Mouse (Mus musculus): Measurements from ENCODE around the gene Crtap. TPM values are rescaled to one million over a fixed set of nuclear protein-coding genes. Genes with fewer than 3 reads are reported as not detected.
"Not testable (repeated sequence)": the region's sequence is repeated elsewhere in the genome, so short reads cannot be mapped to it uniquely, and the experiment has no call there.

Gene Crtap
- total and polyA plus RNA-seq, 2 experiments, result 4.8 to 12.7 TPM

GRCm38 (mm10) chr9:114367783-114368470 lies 22.5 kb downstream of the Crtap start:
- H3K79me2 ChIP-seq (ENCODE audit: control insufficient read depth, insufficient read depth, low read length), result no peaks in the 10 kb centered on the region
- no peaks in the 10 kb centered on the region for H3K36me3 ChIP-seq (ENCODE audit: control insufficient read depth, insufficient read depth, low read length)
- H3K9ac ChIP-seq (ENCODE audit: low read depth, low read length), result peak overlapping the region; percentile 58
- no peaks in the 10 kb centered on the region for H3K4me1 ChIP-seq (ENCODE audit: control insufficient read depth, insufficient read depth, low read length)
- DNase-seq (ENCODE audit: extremely low read depth, low read depth, low spot score), result peak; percentile 47
- peak overlapping the region; percentile 69 for H3K4me3 ChIP-seq (ENCODE audit: insufficient read depth, low read depth, low read length)
- TF ChIP-seq POLR2A (IDR thresholded peaks at IDR 0.05; ENCODE audit: extremely low read depth, insufficient read depth, low read length) (no peak), CTCF (IDR thresholded peaks at IDR 0.05; ENCODE audit: low read depth, low read length) (no peak)
- no peak overlapping the region for H3K27ac ChIP-seq (replicated peaks; ENCODE audit: insufficient read depth, low read depth, low read length)
- WGBS, result 2% methylated on average over 48 of the region's 48 CpGs
- H3K27me3 ChIP-seq (ENCODE audit: control insufficient read depth, insufficient read depth, low read length), result no peaks in the 10 kb centered on the region

DNA sequence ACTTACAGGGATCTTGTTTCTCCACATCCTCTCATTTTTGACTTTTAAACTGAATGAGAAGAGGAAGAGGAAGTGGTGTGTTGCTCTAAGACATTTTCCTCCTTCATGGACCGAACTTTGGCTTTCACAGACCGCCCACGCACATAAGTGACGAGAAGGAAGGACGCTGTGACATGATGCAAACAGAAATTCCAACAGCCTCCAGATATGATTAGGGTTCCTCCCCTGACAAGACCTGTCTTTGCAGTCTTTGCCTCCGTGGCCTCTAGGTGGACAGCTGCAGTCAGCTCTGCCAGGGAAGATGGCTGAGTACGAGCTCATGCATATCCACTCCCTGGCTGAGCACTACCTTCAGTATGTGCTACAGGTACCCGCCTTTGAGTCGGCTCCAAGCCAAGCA lies 60.6 kb downstream of the Crtap start, which contains the start of gene Bcl2a1c:
Bcl2a1c (plus strand) TSS at position 281 of the 400 bp plus-strand sequence.
- H3K9ac ChIP-seq (ENCODE audit: low read depth, low read length); H3K4me3 ChIP-seq (ENCODE audit: insufficient read depth, low read depth, low read length); H3K36me3 ChIP-seq (ENCODE audit: control insufficient read depth, insufficient read depth, low read length); H3K79me2 ChIP-seq (ENCODE audit: control insufficient read depth, insufficient read depth, low read length); H3K27ac ChIP-seq (replicated peaks; ENCODE audit: insufficient read depth, low read depth, low read length); H3K27me3 ChIP-seq (ENCODE audit: control insufficient read depth, insufficient read depth, low read length); H3K4me1 ChIP-seq (ENCODE audit: control insufficient read depth, insufficient read depth, low read length): not testable (repeated sequence)
- 57% methylated on average over 9 of the region's 9 CpGs for WGBS
- peak; percentile 0 for DNase-seq (ENCODE audit: extremely low read depth, low read depth, low spot score)

DNA sequence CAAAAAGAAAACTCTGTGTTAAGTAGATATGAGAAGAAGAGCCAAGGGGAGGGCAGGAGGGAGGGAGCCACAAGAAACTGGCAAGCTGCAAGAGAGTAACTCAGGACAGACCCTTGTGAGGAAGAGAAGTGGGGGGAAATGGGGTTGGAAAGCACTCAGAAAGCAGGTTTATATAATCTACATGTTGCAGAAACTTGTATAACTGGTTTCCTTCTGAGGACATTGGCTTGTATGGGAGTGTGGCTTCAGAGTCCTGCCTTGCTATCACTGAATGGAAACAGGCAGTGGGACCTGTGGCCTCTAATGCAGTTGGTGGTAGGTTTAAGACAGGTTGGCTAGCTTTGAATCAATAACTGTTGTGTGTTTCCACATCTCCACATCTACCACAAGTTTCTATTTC lies 62.1 kb downstream of the Crtap start:
- not testable (repeated sequence) for H3K79me2 ChIP-seq (ENCODE audit: control insufficient read depth, insufficient read depth, low read length); H3K36me3 ChIP-seq (ENCODE audit: control insufficient read depth, insufficient read depth, low read length); DNase-seq (ENCODE audit: extremely low read depth, low read depth, low spot score); H3K4me1 ChIP-seq (ENCODE audit: control insufficient read depth, insufficient read depth, low read length); H3K9ac ChIP-seq (ENCODE audit: low read depth, low read length); H3K27me3 ChIP-seq (ENCODE audit: control insufficient read depth, insufficient read depth, low read length); H3K27ac ChIP-seq (replicated peaks; ENCODE audit: insufficient read depth, low read depth, low read length); H3K4me3 ChIP-seq (ENCODE audit: insufficient read depth, low read depth, low read length)

GRCm38 (mm10) chr9:114326011-114326748 lies 64.3 kb downstream of the Crtap start:
- no peaks in the 10 kb centered on the region for H3K79me2 ChIP-seq (ENCODE audit: control insufficient read depth, insufficient read depth, low read length)
- whole genome bisulfite sequencing, result 62% methylated on average over 3 of the region's 3 CpGs
- H3K27me3 ChIP-seq (ENCODE audit: control insufficient read depth, insufficient read depth, low read length), result no peaks in the 10 kb centered on the region
- H3K27ac ChIP-seq (replicated peaks; ENCODE audit: insufficient read depth, low read depth, low read length), result no peak overlapping the region
- no peak overlapping the region for H3K9ac ChIP-seq (ENCODE audit: low read depth, low read length)
- no peak for DNase-seq (ENCODE audit: extremely low read depth, low read depth, low spot score)
- no peaks in the 10 kb centered on the region for H3K36me3 ChIP-seq (ENCODE audit: control insufficient read depth, insufficient read depth, low read length)
- TF ChIP-seq CTCF (IDR thresholded peaks at IDR 0.05; ENCODE audit: low read depth, low read length) (no peak), POLR2A (IDR thresholded peaks at IDR 0.05; ENCODE audit: extremely low read depth, insufficient read depth, low read length) (no peak)
- no peak overlapping the region for H3K4me3 ChIP-seq (ENCODE audit: insufficient read depth, low read depth, low read length)
- no peaks in the 10 kb centered on the region for H3K4me1 ChIP-seq (ENCODE audit: control insufficient read depth, insufficient read depth, low read length)

Other genes with a start within 250 kb of the Crtap start
- 0.67 TPM in 1 of 2 replicates, not detected in the other for gene Bcl2a1c, start 60.5 kb downstream of the Crtap start, total RNA-seq (2014; rRNA removed)
- gene Bcl2a1c, start 60.5 kb downstream of the Crtap start, polyA plus RNA-seq (2012; rRNA removed), result not detected in 2 replicates
- 13.2 and 13.6 TPM in 2 replicates for gene Glb1, start 10.4 kb upstream of the Crtap start, total RNA-seq (2014; rRNA removed)
- 14.4 and 16.7 TPM in 2 replicates for gene Glb1, start 10.4 kb upstream of the Crtap start, polyA plus RNA-seq (2012; rRNA removed)
- 3.0 and 4.4 TPM in 2 replicates for gene Tmppe, start 10.4 kb upstream of the Crtap start, total RNA-seq (2014; rRNA removed)
- 2.3 and 3.6 TPM in 2 replicates for gene Tmppe, start 10.4 kb upstream of the Crtap start, polyA plus RNA-seq (2012; rRNA removed)
- gene Ccr4, start 114.2 kb upstream of the Crtap start, total RNA-seq (2014; rRNA removed), result 0.09 and 0.13 TPM in 2 replicates
- gene Ccr4, start 114.2 kb upstream of the Crtap start, polyA plus RNA-seq (2012; rRNA removed), result 0.29 TPM in 1 of 2 replicates, not detected in the other
- gene C130032M10Rik, start 125.0 kb upstream of the Crtap start, total RNA-seq (2014; rRNA removed), result not detected in 2 replicates
- not detected in 2 replicates for gene C130032M10Rik, start 125.0 kb upstream of the Crtap start, polyA plus RNA-seq (2012; rRNA removed)
- under 0.01 TPM in 1 of 2 replicates, not detected in the other for gene Trim71, start 173.7 kb upstream of the Crtap start, total RNA-seq (2014; rRNA removed)
- gene Trim71, start 173.7 kb upstream of the Crtap start, polyA plus RNA-seq (2012; rRNA removed), result 0.02 TPM in 1 of 2 replicates, not detected in the other
- 15.2 and 15.4 TPM in 2 replicates for gene Cnot10, start 249.5 kb upstream of the Crtap start, total RNA-seq (2014; rRNA removed)
- 9.4 and 10.7 TPM in 2 replicates for gene Cnot10, start 249.5 kb upstream of the Crtap start, polyA plus RNA-seq (2012; rRNA removed)